Mouse (Mus musculus) E14TG2a.4 (cell line): ENCODE results near the gene Rnf2.

Source experiments
- CTCF ChIP-seq: conservative IDR thresholded peaks from 2 replicates; pipeline ENCODE4 v1.5.1; 2014; ENCODE audit warnings: low read length
- NANOG ChIP-seq: IDR thresholded peaks from 2 replicates; pipeline ENCODE4 v1.6.1; 2014; ENCODE audit warnings: borderline replicate concordance, low read length, mixed read lengths

GRCm38 (mm10) chr1:151549794-151550193 lies 49.0 kb upstream of the Rnf2 start:
- TF ChIP-seq CTCF (no peak), NANOG (no peak)
